Mouse (Mus musculus): ENCODE results near the gene Prkag2.

Gene Prkag2

DNA sequence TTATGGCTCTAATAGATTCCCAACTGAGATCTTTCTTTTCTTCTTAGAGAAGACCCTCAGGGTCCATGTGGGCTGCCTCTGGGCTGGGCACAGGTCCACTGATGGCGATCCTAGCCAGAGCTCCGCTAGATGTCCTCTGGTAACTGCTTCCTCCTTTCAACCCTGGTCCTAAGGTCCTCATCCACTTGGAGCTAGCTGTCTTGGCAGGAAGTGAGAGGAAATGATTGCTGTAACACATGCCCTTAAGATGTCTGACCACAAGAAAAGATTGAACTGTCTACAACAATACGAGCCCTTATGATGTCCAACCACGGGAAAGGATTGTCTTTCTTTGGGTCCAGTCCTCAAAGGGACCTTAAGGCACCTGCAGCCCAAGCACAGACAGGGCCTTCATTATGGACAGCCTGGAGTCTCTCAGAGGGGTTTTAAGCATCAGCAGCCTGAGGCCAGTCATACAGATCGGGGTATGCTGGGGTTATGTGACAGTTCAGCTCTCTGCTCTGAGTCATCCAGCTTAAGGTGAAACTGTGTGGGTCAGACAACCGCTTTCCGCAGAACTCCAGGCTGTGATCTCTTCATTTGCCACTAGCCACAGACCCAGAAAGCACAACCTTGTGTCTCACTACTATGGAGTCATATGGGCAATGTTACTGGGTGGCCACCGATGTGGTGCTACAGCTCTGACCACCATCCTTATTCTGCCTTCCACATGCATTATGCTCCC, 129.7 kb downstream of the Prkag2 start:
- DNase-seq (ENCODE audit: low read depth, low spot score) = no peak

DNA sequence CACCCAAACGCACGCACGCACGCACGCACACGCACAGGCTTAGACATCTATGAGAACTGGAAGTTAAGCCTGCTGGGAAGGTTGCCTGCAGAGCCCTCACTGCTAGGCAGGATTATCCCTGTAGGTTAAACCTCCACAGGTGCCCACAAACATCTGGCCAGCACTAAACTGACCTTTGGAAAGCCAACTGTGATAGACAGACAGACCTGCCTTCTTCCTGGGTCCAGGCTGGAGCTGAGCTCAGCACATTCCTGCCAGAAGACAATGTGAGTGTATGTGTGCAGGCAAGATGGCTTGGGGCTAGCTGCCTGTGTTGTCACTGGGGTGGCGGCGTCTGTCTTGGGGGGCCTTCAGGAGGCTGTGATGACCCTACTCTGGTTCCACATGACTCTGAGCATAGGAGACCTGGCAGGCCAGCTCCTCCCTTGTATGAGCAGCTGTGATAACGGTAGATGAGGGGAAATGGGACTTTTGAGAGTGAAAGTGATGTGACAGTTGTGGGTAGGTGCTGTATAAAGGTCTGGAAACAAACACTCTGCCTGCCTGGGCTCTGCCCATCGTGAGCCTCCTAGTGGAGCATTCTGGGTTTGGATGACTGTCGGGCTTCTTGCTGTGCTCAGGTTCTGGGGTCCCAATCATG, 131.1 kb downstream of the Prkag2 start:
- DNase-seq (ENCODE audit: low read depth, low spot score) = no peak

DNA sequence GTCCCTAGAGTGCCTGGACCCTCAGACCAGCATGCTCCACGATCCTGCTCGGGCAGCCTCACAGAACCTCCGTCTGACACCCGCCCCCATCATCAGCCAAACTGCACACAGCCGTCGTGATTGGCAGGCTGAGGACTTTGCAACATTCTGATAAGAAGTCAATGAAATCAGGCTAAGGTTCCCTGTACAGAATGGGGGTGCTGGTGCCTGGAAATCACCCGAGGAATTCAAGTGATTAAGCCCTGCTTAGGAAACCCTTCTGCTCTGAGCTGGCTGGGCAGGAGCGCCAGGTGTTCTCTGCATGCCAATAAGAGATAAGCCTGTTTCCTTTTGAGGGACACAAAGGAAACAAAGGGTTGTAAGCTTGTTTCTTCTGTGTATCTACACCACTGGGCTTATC, 131.7 kb downstream of the Prkag2 start:
- DNase-seq (ENCODE audit: low read depth, low spot score) = no peak

DNA sequence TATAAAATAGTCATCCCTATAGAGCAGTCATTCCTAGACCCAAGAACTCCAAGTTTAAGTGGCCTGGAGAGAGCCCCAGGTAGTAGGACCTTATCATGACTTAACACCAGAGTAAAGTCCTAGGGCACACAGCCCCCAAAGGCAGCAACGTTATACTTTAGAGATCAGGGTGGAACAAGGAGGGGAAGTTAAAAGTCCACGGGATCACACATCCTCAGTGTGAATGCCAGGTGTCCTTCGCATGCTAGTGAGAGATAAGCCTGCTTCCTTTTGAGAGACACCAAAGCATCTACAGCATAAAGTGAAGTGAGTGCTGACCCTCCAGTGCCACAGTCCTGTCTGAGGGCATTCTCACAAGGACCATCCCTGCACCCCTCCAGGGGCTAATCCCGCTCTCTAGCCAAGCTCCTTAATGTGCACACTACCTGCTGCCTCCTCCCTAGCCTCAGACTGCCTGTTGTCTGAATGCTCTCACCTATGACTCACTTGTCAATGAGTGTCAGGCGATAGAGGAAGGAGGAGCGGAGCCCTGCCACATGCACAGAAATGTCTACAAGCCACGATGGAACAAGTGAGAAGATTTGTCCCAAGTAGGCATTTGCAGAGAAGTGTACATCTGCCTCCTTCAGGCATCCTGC, 132.4 kb downstream of the Prkag2 start:
- no peak for DNase-seq (ENCODE audit: low read depth, low spot score)

DNA sequence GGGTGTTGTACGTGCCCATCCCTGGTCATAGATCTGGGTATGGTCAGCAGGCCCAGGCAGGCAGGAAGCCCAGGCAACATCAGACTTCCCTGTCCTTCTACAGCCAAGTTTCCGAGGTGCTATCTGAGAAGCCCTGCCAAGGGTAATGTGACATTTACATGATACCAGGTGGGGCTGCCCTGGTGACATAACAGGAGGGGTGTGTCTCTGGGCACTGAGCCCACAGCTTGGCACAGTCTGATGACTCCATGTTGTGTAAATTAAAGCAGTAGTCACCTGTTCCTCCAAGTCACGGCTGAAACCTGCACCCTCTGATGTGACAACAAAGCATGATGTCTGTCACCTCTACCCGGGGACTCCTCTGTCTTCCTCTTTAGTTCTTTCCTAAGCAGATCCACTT, 136.7 kb downstream of the Prkag2 start:
- DNase-seq (ENCODE audit: low read depth, low spot score) = peak; percentile 95

DNA sequence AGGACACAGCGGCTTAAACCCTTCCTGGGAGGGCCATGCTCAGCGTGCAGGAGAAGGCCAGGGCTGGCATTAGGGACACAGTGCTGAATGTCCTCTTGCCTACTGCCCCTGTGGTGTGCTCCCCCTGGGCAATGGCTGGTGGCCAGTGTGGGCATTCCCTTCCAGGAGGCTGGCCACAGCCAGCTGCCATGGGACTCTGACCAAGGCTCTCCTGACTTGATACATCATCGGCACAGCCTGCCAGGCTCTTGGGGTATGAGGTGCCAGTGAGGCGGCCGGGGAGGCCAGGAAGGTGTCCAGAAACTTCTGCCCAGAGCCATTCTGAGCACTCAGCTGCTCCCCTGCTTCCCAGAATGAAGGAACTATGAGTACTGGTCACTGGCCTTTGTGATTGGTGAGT, 139.7 kb downstream of the Prkag2 start:
- peak; percentile 94 for DNase-seq (ENCODE audit: low read depth, low spot score)

DNA sequence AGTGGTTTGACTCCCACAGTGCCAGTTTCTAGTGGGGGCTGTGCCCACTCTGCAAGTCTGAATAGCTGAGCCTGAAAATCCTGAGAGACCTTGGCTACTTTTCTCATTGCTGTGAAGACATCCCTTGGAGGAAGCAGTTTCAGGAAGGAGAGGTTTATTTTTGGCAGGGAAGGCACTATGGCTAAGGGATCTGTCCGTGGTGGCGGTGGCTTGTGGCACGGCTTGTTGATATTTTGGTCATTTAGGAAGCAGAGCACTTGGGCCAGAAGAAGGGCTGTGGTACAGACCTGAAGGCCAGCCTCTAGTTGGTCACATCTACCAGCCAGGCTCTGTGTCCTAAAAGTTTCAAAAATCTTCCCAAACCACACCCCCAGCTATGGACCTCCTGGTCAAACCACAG, 140.7 kb downstream of the Prkag2 start:
- DNase-seq (ENCODE audit: low read depth, low spot score) = no peak

DNA sequence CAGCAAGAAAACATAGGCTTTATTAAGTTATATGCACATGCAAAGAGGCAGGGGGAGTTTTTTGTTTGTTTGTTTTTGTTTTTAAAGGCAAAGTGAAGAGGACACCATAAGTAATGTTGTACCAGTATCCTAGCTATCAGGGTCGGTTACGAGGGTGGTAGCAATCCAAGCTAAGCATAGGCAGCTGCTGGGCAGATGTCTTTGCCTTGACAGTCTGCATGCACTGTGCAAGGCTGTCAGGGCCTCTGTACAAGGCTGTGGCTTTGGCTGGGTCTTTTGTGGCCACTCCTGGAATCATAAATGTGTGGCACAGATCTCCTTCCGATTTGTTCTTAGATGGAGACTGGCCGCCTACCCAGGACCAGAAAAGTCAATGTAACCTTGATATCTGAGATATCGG, 141.8 kb downstream of the Prkag2 start:
- no peak for DNase-seq (ENCODE audit: low read depth, low spot score)

DNA sequence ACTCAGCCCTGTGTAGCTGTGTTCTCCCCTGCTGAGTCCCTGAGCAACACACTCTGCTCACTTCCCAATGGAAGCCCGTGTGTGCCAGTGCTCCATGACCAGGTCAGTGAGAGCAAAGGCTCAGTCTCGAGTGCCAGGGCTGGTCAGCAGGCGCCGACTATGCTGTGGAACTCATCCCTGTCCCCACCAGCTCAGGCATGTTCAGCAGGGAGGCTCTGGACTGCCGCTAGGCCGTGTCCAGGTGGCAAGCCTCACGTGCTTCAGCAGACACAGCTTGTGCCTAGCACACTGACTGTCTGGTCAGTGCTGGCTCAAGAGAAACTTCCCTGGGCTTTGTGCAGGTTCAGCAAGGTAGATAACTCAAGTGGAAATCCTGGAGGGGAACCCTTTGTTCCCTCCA, 143.6 kb downstream of the Prkag2 start:
- no peak for DNase-seq (ENCODE audit: low read depth, low spot score)

DNA sequence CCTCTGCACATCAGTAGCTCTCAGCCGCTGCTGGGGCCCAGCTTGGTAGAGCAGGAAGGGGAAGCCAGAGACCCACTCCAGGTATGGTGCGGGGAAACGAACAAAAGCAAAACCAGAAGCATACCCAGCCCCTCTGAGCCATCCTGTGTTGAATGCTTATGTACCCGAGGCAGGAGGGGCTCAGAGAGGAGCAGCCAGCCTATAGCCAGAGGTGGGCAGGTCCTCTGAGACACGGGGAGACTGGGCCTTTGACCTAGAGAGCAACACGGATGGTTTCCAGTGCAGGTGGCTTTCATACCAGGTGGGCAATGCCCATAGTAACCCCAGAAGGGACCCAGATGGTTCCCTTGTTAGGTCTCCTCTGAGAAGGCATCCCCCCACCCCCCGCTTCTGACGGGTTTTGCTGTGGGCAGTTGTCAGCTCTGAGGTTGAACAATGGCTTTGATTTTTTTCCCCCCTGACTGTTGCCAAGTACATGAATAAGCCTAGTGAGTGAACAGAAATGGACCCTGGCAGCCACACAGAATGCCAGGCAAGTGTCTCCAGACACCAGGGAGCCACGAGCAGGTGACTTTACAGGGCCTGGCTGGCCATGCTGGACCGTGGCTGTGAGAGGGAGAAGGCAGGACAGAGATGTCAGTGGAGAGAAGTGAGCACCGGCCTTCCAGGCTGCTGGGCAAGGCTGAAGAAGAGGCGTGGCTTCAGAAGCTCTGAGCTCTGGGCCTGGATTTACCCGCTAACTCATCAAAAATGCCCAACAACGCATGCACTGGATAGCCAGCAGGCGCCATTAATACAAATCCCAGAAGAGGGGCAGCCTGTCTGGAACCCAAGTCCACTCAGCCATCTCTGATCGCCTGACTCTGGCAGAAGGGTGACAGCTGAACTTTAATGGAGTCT, 147.3 kb downstream of the Prkag2 start:
- DNase-seq (ENCODE audit: low read depth, low spot score) = no peak

DNA sequence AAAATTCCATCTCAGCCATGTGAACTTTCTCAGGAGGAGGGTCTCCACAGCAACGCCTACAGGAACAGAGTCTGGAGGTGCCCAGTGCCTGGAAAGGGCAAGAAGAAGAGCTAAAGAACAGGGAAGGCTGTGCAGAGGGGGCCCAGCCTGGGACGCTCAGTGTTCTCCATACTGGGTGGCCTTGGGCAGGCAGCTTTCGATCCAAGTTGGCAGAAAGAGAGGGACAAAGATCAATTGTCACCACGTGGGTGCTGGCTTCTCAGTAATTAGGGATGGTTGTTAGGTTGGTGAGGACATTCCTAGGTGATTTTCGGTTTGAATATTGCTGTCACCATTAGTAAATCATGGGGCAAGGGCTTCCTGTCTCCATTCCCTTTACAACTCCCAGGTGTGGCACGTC, 148.2 kb downstream of the Prkag2 start:
- DNase-seq (ENCODE audit: low read depth, low spot score) = no peak

DNA sequence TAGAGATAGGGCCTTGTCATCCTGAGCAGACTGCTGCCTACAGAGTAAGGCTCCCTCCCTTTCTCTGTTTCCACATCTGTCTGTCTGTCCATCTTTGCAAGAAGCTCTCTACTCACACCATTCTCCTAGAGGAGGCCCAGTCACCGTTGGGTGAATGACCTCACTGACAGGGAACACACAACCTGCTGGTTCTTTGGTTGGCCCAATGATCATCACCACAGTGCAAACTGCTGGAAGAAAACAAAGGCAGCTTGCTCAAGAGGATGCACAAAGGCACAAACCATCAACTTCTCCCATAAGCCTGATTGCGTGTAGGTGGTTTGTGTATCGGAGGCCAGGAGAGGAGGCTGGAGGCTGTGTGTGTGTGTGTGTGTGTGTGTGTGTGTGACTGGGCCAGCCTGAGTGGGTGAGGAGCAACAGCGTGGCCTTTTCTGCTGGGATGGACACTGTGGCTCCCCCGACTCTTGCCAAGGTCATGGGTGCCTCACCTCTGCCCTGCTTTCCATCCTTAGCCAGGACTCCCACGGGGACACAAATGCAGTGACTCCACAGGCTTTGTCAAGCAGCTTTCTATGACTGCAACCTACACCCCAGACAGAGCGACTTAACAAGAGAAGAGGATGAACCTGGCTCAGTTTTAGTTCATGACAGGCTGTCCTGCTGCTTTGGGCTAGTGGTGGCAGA, 149.4 kb downstream of the Prkag2 start:
- DNase-seq (ENCODE audit: low read depth, low spot score) = no peak

DNA sequence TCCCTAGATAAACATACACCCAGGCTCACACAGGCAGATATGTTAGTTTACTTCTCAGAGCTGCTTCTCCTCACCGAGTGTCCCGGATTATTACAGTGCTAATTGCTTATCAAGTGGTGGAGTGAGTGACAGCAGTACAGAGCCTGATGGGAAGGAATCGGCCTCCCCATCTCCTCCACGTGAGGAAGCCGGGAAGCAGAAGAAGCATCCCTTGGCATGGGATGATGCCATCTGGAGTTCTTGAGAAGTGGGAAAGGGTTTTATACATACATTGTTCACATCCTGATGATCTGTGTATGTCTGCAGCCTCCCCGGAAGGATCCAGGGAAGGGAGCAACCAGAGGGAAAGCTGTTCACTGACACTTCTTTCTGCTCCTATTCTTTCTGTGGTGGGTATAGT, 150.4 kb downstream of the Prkag2 start:
- no peak for DNase-seq (ENCODE audit: low read depth, low spot score)

DNA sequence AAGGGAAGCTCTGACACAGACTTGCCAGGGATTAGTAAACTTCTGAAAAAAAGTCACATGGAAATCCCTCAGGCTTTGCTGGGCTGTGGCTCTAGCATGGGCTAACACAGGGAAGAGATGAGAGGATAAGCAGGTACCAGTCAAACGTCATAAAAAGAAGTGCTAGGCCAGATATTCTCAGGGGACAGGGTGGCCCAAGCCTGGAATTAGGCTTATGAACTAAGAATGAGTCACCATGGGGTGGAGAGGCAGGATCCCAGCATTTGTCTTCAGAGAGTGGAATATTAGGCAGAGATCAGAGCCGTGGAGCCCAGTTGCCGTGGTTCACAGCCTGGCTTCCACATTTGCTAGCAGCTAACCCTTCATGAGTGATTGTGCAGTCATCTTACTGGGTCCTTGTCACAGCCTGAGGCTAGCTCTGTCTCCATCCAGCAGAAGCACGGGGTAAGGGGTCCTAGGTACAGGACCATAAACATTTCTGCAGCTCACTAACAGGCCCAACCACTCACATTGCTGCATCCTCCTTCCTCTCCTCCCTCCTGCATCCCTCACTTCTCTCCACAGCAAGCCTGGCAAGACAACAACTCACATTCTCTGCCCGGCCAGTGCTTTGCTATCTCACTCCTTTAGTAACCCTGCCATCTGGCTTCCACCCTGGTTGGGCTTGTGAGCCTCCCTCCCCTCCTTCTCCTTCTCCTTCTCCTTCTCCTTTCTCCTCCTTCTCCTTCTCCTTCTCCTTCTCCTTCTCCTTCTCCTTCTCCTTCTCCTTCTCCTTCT, 162.2 kb downstream of the Prkag2 start:
- peak; percentile 44 for DNase-seq (ENCODE audit: low read depth, low spot score)

DNA sequence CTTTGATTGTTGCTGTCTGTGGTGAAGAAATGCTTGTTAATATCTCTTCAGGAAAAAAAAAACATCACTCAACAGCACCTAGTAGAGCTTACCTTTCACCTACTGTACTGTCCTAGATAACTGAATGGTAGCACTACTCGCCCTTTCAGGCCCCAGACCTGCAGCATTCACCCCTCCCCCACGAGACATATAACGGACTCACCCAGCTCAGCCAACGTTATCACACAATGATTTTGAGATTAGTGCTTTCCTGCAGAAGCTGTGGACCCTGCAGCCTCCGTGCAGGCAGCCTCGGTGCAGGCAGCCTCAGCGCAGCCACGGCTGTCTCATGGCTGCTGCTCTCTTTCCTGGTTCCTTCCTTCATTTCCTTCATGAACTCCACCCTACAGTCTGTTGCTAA, 164.0 kb downstream of the Prkag2 start:
- DNase-seq (ENCODE audit: low read depth, low spot score) = no peak

DNA sequence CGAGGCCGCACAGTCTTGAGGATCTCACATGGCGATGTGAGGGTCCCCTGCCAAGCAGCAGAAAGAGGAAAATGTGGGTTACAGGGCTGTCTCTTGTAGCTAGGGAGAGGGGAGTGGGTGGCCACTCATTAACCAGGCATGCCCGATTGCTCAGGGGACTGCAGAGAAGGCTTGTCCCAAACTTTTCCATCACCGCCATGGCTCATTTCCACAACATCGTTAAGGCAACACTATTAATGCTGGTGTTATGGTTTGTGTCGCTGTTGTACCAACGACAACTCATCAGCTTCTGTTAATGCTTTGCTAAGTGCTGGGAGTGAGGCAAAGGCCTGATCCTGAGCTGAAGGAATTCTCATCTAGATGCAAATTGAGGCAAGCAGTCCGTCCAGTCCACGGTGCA, 165.0 kb downstream of the Prkag2 start:
- DNase-seq (ENCODE audit: low read depth, low spot score) = no peak

DNA sequence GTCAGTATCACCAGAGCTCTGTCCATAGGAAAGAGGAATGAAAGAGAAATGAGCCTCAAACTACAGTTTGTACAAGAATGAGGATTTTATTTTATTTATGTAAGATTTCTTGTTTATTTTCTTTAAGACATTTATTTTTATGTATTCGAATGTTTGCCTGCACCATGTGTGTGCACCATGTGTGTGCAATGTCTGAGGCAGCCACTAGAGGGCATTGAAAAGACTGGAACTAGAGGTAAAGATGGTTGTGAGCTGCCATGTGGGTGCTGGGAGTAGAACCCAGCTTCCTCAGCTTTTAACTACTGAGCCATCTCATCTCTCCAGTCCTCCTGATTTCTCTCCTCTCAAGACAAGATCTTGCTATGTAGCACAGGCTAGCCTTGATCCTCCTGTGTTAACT, 166.7 kb downstream of the Prkag2 start:
- no peak for DNase-seq (ENCODE audit: low read depth, low spot score)

DNA sequence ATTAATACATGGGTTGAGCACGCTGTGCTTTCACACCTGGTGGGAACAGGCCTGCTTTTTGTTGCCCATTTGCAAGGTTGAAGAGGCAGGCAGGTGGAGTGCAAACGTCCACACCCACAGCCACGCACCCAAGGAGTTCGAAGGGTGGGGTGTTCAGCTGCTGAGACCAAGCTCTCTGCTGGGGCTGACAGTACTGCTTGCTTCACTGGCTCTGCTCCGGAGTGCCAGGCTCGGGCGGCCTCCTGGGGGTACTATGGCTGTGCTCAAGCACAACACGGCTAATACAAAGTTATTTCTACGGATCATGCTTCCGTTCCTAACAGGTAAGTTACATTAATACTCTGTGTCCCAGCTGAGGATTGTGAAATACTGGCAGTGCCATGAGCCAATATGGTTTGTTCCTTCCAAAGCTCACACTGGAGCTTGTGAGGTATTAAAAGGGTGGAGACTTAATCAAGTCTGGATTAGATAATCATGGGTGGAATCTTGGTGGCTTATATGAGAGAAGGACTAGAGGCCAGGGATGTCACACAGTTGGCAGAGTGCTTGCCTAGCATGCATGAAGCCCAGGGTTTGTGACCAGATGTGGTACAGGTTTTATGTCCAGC, 168.8 kb downstream of the Prkag2 start:
- no peak for DNase-seq (ENCODE audit: low read depth, low spot score)

DNA sequence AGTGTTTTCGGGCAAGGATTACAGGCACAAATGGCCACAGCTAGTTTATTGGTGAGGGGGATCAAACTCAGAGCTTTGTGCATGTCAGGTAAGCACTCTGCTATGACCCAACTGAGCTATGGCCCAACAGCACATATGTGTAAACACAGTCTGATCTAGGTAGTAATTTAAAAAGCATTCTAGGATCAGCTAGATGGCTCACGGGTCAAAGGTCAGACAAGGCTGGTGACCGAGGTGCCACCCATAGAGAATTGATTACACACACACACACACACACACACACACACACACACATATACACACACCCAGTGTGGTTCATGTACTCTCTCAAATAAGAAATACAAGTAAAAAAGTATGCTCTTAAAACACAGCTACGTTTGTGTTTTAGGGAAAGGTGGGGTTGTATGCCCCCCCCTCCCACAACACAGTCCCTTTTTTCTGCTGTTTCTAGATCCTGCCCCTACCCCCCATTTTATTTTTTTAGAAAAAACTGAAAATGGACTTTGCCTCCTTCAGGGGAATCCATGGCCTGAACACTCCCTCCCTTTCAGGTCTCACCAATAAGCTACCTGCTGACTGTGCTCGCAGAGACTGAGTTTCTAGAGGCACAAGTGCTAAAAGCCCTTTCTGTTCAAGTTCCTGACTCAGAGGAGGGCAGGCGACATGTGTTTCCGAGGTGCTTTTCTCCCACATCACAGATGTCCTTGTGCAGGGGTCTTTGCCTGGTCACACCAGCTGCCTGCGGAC, 169.4 kb downstream of the Prkag2 start:
- DNase-seq (ENCODE audit: low read depth, low spot score) = no peak

DNA sequence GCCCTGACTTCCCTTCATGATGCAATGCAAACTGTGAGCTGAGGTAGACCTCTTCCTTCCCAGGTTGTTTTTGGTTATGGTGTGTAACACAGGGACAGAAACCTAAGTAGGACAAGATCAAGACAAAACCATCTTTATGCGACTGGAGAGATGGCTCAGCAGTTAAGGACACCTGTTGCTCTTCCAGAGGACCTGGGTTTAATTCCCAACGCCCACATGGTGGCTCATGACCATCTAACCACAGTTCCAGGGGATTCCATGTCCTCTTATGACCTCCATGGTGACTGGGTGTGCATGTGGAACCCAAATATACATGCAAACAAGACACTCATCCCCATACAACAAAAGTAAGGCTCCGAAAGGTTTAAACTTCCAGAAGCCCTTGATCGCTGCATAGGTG, 171.6 kb downstream of the Prkag2 start:
- no peak for DNase-seq (ENCODE audit: low read depth, low spot score)

Measured in skeletal muscle tissue, adult 2 months (tissue).